ENCODE assay signal across 23 mouse cellular contexts in genomic region chr7:138963756-138964155, GRCm38 (mm10). TPM values are rescaled to one million over a fixed set of nuclear protein-coding genes. Genes with fewer than 3 reads are reported as not detected.
DNase-seq lines count a peak whose midpoint lies in the region; TF ChIP-seq lines count a peak whose summit lies in the region.
"Had no signal": no experiment of that assay in that cellular context is flagged by ENCODE, and none has a peak within 500 bp of the region (broad histone marks: within the 10 kb centered on the region; RNA-seq: fewer than 3 reads in every experiment).

No protein-coding gene starts in this region.

- no peaks in the 10 kb centered on the region for H3K79me2 ChIP-seq in liver, adult 2 months (ENCODE audit: control insufficient read depth, insufficient read depth, low read length)

- no peaks in the 10 kb centered on the region for H3K27me3 ChIP-seq in kidney, adult 2 months (replicated peaks; ENCODE audit: control insufficient read depth, insufficient read depth, low read length)
- H3K27me3 ChIP-seq in liver, adult 2 months (ENCODE audit: control insufficient read depth, insufficient read depth, low read length): no peaks in the 10 kb centered on the region
- H3K27me3 ChIP-seq: embryonic facial prominence, embryonic 13.5 days; embryonic facial prominence, embryonic 15.5 days; forebrain, embryonic 12.5 days had no signal

- H3K4me3 ChIP-seq in kidney, adult 2 months (ENCODE audit: insufficient read depth, low read depth, low read length): no peak overlapping the region
- H3K4me3 ChIP-seq in liver, adult 2 months (ENCODE audit: insufficient read depth, low read depth, low read length): no peak overlapping the region
- H3K4me3 ChIP-seq: embryonic facial prominence, embryonic 13.5 days; embryonic facial prominence, embryonic 15.5 days; erythroblast, embryonic 14.5 days; forebrain, embryonic 10.5 days; forebrain, embryonic 12.5 days had no signal

- no peak overlapping the region for H3K27ac ChIP-seq in kidney, adult 2 months (ENCODE audit: insufficient read depth, low read depth, low read length)
- no peak overlapping the region for H3K27ac ChIP-seq in liver, adult 2 months (replicated peaks; ENCODE audit: insufficient read depth, low read depth, low read length)
- H3K27ac ChIP-seq: embryonic facial prominence, embryonic 13.5 days; embryonic facial prominence, embryonic 15.5 days; forebrain, embryonic 10.5 days; forebrain, embryonic 12.5 days had no signal

- no peak for TF ChIP-seq POLR2A in kidney, adult 2 months (IDR thresholded peaks at IDR 0.05; ENCODE audit: low read depth, low read length)
- no peak for TF ChIP-seq POLR2A in liver, adult 2 months (IDR thresholded peaks at IDR 0.05; ENCODE audit: extremely low read depth, insufficient read depth, low read length)

- H3K9ac ChIP-seq in liver, adult 2 months (ENCODE audit: low read depth, low read length): no peak overlapping the region
- H3K9ac ChIP-seq: embryonic facial prominence, embryonic 13.5 days; embryonic facial prominence, embryonic 15.5 days; forebrain, embryonic 12.5 days had no signal

- no peak for TF ChIP-seq CTCF in kidney, adult 2 months (conservative IDR thresholded peaks at IDR 0.05; ENCODE audit: insufficient read depth, insufficient read length, low read depth, low read length)
- TF ChIP-seq CTCF in liver, adult 2 months (IDR thresholded peaks at IDR 0.05; ENCODE audit: low read depth, low read length): no peak

- H3K36me3 ChIP-seq in kidney, adult 2 months (ENCODE audit: control insufficient read depth, insufficient read depth, low read length): no peaks in the 10 kb centered on the region
- no peaks in the 10 kb centered on the region for H3K36me3 ChIP-seq in liver, adult 2 months (ENCODE audit: control insufficient read depth, insufficient read depth, low read length)
- H3K36me3 ChIP-seq: embryonic facial prominence, embryonic 13.5 days; embryonic facial prominence, embryonic 15.5 days; forebrain, embryonic 10.5 days; forebrain, embryonic 12.5 days had no signal

- no peaks in the 10 kb centered on the region for H3K4me1 ChIP-seq in kidney, adult 2 months (ENCODE audit: control insufficient read depth, insufficient read depth, low read length)
- no peaks in the 10 kb centered on the region for H3K4me1 ChIP-seq in liver, adult 2 months (ENCODE audit: control insufficient read depth, insufficient read depth, low read length)
- H3K4me1 ChIP-seq: embryonic facial prominence, embryonic 15.5 days had no signal

- 65% methylated on average over 5 of the region's 5 CpGs for WGBS in kidney, adult 2 months
- 65% methylated on average over 5 of the region's 5 CpGs for WGBS in liver, adult 2 months

- DNase-seq in kidney, adult 2 months: peak; percentile 80
- DNase-seq in kidney, adult 18-20 months: no peak
- DNase-seq in kidney, adult 9 months: peak; percentile 69
- DNase-seq in kidney, postnatal 14 days: no peak
- DNase-seq in liver, adult 2 months (ENCODE audit: extremely low read depth, low read depth, low spot score): peak; percentile 68
- no peak for DNase-seq in liver
- DNase-seq in cerebellum, adult 9-11 months: no peak
- DNase-seq: adrenal gland, adult 2 months; adrenal gland, postnatal 10 days; adrenal gland, postnatal 25 days; cerebellum, adult 11-12 months; cerebellum, adult 9-10 months; cerebellum, postnatal 14 days; cerebellum, postnatal 36 days; embryo, embryonic 11 days had no signal

RNA-seq across cellular contexts. Expression of gene Jakmip3, which starts 23.2 kb away (rescaled TPM):
- 0.03 and 0.06 TPM in 2 replicates for polyA plus RNA-seq in kidney, adult 2 months (2012; rRNA removed)
- total RNA-seq in liver, adult 2 months (2014; rRNA removed): not detected in 2 replicates
- 0.02 TPM in 1 of 2 replicates, not detected in the other for polyA plus RNA-seq in liver, adult 2 months (2012; rRNA removed)
- total RNA-seq: common myeloid progenitor, adult 5-6 weeks; MEL had no signal
- polyA plus RNA-seq: C2C12; erythroblast, embryonic 14.5 days had no signal

RNA-seq across cellular contexts. Expression of gene Bnip3, which starts 54.4 kb away (rescaled TPM):
- 69.2 and 70.5 TPM in 2 replicates for polyA plus RNA-seq in kidney, adult 2 months (2012; rRNA removed)
- total RNA-seq in liver, adult 2 months (2014; rRNA removed): 213 and 264 TPM in 2 replicates
- 56.7 and 62.0 TPM in 2 replicates for polyA plus RNA-seq in liver, adult 2 months (2012; rRNA removed)

Comparison
In these comparisons a context has a peak if more than half of its experiments do, and no peak if none do; other contexts are left out.
1. DNase-seq: peak in kidney, adult 2 months (single experiment), kidney, adult 9 months (single experiment) and liver, adult 2 months (single experiment); none in kidney, adult 18-20 months (single experiment), kidney, postnatal 14 days (single experiment), liver (single experiment) and cerebellum, adult 9-11 months (single experiment).